9 mouse cellular contexts compared by ENCODE assay signal in genomic region chr6:136543164-136543563, GRCm38 (mm10). TPM values are rescaled to one million over a fixed set of nuclear protein-coding genes. Genes with fewer than 3 reads are reported as not detected.
DNase-seq lines count a peak whose midpoint lies in the region; ATAC-seq and TF ChIP-seq lines count a peak whose summit lies in the region.
"Had no signal": no experiment of that assay in that cellular context is flagged by ENCODE, and none has a peak within 500 bp of the region (broad histone marks: within the 10 kb centered on the region; RNA-seq: fewer than 3 reads in every experiment).

No protein-coding gene starts in this region.

- no peak overlapping the region for H3K4me3 ChIP-seq in cortical plate, adult 2 months (ENCODE audit: insufficient read depth, low read length)
- H3K4me3 ChIP-seq in intestine, embryonic 15.5 days (replicated peaks): no peak overlapping the region
- no peak overlapping the region for H3K4me3 ChIP-seq in liver, embryonic 11.5 days (ENCODE audit: low read depth, low read length)
- no peak overlapping the region for H3K4me3 ChIP-seq in midbrain, embryonic 15.5 days
- H3K4me3 ChIP-seq: myocyte had no signal

- H3K4me2 ChIP-seq in intestine, embryonic 15.5 days (replicated peaks): peak overlapping the region; percentile 33
- H3K4me2 ChIP-seq in liver, embryonic 11.5 days: peak overlapping the region; percentile 43
- H3K4me2 ChIP-seq in midbrain, embryonic 15.5 days: peak overlapping the region; percentile 33

- no peaks in the 10 kb centered on the region for H3K27me3 ChIP-seq in intestine, embryonic 15.5 days (replicated peaks)
- no peaks in the 10 kb centered on the region for H3K27me3 ChIP-seq in liver, embryonic 11.5 days (replicated peaks; ENCODE audit: control insufficient read depth, insufficient read depth, low read length)
- no peaks in the 10 kb centered on the region for H3K27me3 ChIP-seq in midbrain, embryonic 15.5 days (replicated peaks)

- H3K9ac ChIP-seq in intestine, embryonic 15.5 days: no peak overlapping the region
- H3K9ac ChIP-seq in liver, embryonic 11.5 days (ENCODE audit: low read depth, low read length): peak overlapping the region; percentile 10; the same call in 1 of the 2 replicates
- H3K9ac ChIP-seq in midbrain, embryonic 15.5 days: no peak overlapping the region

- TF ChIP-seq CTCF in cortical plate, adult 2 months (IDR thresholded peaks at IDR 0.05; ENCODE audit: extremely low read depth, insufficient read depth, low read length): no peak

- ATAC-seq in granulocyte monocyte progenitor cell, adult 5-6 weeks (replicated peaks; ENCODE audit: poor library complexity, severe bottlenecking): peak; percentile 98
- peak; percentile 84 for ATAC-seq in intestine, embryonic 15.5 days
- peak; percentile 76 for ATAC-seq in liver, embryonic 11.5 days (replicated peaks; ENCODE audit: low FRiP score)
- ATAC-seq in midbrain, embryonic 15.5 days (replicated peaks): peak; percentile 85

- no peak for TF ChIP-seq POLR2A in cortical plate, adult 2 months (IDR thresholded peaks at IDR 0.05; ENCODE audit: extremely low read depth, insufficient read depth, low read length)

- 11% methylated on average over 6 of the region's 6 CpGs for WGBS in intestine, embryonic 15.5 days
- 12% methylated on average over 6 of the region's 6 CpGs for WGBS in liver, embryonic 11.5 days
- 6% methylated on average over 6 of the region's 6 CpGs for WGBS in midbrain, embryonic 15.5 days

- peak; percentile 31 to 32 for DNase-seq in spleen, postnatal 36 days (ENCODE audit: low spot score in 2 of 2)
- no peak for DNase-seq in spleen, postnatal 4 days (ENCODE audit: low spot score in 2 of 2)
- DNase-seq in liver, embryonic 11.5 days (ENCODE audit: low spot score): peak; percentile 56
- no peak for DNase-seq in thymus, postnatal 4 days

- H3K9me3 ChIP-seq in intestine, embryonic 15.5 days: no peaks in the 10 kb centered on the region
- H3K9me3 ChIP-seq in liver, embryonic 11.5 days (ENCODE audit: control insufficient read depth, low read length): no peaks in the 10 kb centered on the region
- no peaks in the 10 kb centered on the region for H3K9me3 ChIP-seq in midbrain, embryonic 15.5 days

- peaks cover 8% of the 10 kb centered on the region for H3K4me1 ChIP-seq in cortical plate, adult 2 months (ENCODE audit: control insufficient read depth, insufficient read depth, low read length)
- peaks cover 11% of the 10 kb centered on the region; the same call in 1 of the 2 replicates for H3K4me1 ChIP-seq in intestine, embryonic 15.5 days (replicated peaks)
- peaks cover 19% of the 10 kb centered on the region for H3K4me1 ChIP-seq in liver, embryonic 11.5 days (replicated peaks; ENCODE audit: control insufficient read depth, insufficient read depth, low read length)
- H3K4me1 ChIP-seq in midbrain, embryonic 15.5 days: peaks cover 39% of the 10 kb centered on the region

- H3K36me3 ChIP-seq in intestine, embryonic 15.5 days: 0 out of 2 replicates have a peak, but pooled peaks cover 8% of the 10 kb centered on the region
- no peaks in the 10 kb centered on the region for H3K36me3 ChIP-seq in liver, embryonic 11.5 days (ENCODE audit: control insufficient read depth, insufficient read depth, low read length)
- H3K36me3 ChIP-seq in midbrain, embryonic 15.5 days (replicated peaks): no peaks in the 10 kb centered on the region

- H3K27ac ChIP-seq in cortical plate, adult 2 months (ENCODE audit: insufficient read depth, low read length): peak overlapping the region; percentile 4; the same call in 1 of the 2 replicates
- peak overlapping the region; percentile 33 for H3K27ac ChIP-seq in intestine, embryonic 15.5 days
- peak overlapping the region; percentile 53 for H3K27ac ChIP-seq in liver, embryonic 11.5 days (ENCODE audit: low read depth, low read length)
- peak overlapping the region; percentile 84 for H3K27ac ChIP-seq in midbrain, embryonic 15.5 days

RNA-seq across cellular contexts. Expression of gene Atf7ip, which starts 37.2 kb away (rescaled TPM):
- polyA plus RNA-seq in cortical plate, adult 2 months (2012; rRNA removed): 39.5 and 47.4 TPM in 2 replicates
- 94.1 and 126 TPM in 2 replicates for total RNA-seq in granulocyte monocyte progenitor cell, adult 5-6 weeks (2014; fragmentation: Nextera tagmentation)
- 32.3 and 43.4 TPM in 2 replicates for total RNA-seq in granulocyte monocyte progenitor cell, adult 5-6 weeks (2017)
- polyA plus RNA-seq in intestine, embryonic 15.5 days (2015; fragmentation: Nextera tagmentation; extraction: Ambion mirVana): 24.1 and 25.4 TPM in 2 replicates
- polyA plus RNA-seq in liver, embryonic 11.5 days (2014; fragmentation: Nextera tagmentation; extraction: Ambion mirVana): 31.2 and 32.9 TPM in 2 replicates
- 43.4 and 44.7 TPM in 2 replicates for polyA plus RNA-seq in midbrain, embryonic 15.5 days (2015; fragmentation: Nextera tagmentation; extraction: Ambion mirVana)

Comparison
In these comparisons a context has a peak if more than half of its experiments do, and no peak if none do; other contexts are left out.
1. DNase-seq: peak in spleen, postnatal 36 days (2 of 2) and liver, embryonic 11.5 days (single experiment); none in spleen, postnatal 4 days (0 of 2) and thymus, postnatal 4 days (single experiment).
2. H3K27ac ChIP-seq: peak in every context shown above with its lines; median percentile 84 in midbrain, embryonic 15.5 days; 53 in liver, embryonic 11.5 days; 33 in intestine, embryonic 15.5 days; 4 in cortical plate, adult 2 months.
3. Peak in every context shown above with its lines, with median percentiles within 50 percentile points of each other: ATAC-seq and H3K4me2 ChIP-seq.